Comparison of ENCODE assay signal across 8 mouse cellular contexts in genomic region chr1:52952143-52952542, GRCm38 (mm10).
DNase-seq lines count a peak whose midpoint lies in the region; ATAC-seq and TF ChIP-seq lines count a peak whose summit lies in the region.

No protein-coding gene starts in this region.

- peak; percentile 31 for ATAC-seq in neural tube, embryonic 12.5 days (ENCODE audit: low FRiP score, low read depth)

- H3K27me3 ChIP-seq in forebrain, embryonic 10.5 days (ENCODE audit: poor library complexity, severe bottlenecking): peaks cover 38% of the 10 kb centered on the region
- no peaks in the 10 kb centered on the region for H3K27me3 ChIP-seq in neural tube, embryonic 12.5 days (replicated peaks)

- no peak for TF ChIP-seq POLR2A in bone marrow macrophage, adult 2 months (IDR thresholded peaks at IDR 0.05; ENCODE audit: borderline replicate concordance, low read depth, low read length)

- H3K36me3 ChIP-seq in forebrain, embryonic 10.5 days (replicated peaks): no peaks in the 10 kb centered on the region
- no peaks in the 10 kb centered on the region for H3K36me3 ChIP-seq in neural tube, embryonic 12.5 days

- DNase-seq in left cerebral cortex, postnatal 14 days (ENCODE audit: low spot score in 2 of 2): peak; percentile 34 to 54
- no peak for DNase-seq in left cerebral cortex, adult 8-10 months (ENCODE audit: low spot score in 2 of 2)
- no peak for DNase-seq in forebrain, embryonic 10.5 days (ENCODE audit: extremely low spot score, low spot score)
- peak; percentile 26 to 35 for DNase-seq in layer of hippocampus, postnatal 10 days (ENCODE audit: low spot score in 2 of 2)
- no peak for DNase-seq in urinary bladder, postnatal 36 days (ENCODE audit: low spot score in 2 of 2)
- DNase-seq in gastrocnemius, postnatal 36 days: no peak

- peaks cover 10% of the 10 kb centered on the region for H3K4me1 ChIP-seq in bone marrow macrophage, adult 2 months (ENCODE audit: control insufficient read depth, insufficient read depth, low read length)
- H3K4me1 ChIP-seq in forebrain, embryonic 10.5 days: peaks cover 20% of the 10 kb centered on the region
- peaks cover 18% of the 10 kb centered on the region for H3K4me1 ChIP-seq in neural tube, embryonic 12.5 days

- TF ChIP-seq CTCF in bone marrow macrophage, adult 2 months (IDR thresholded peaks at IDR 0.05; ENCODE audit: low read depth, low read length): no peak

- H3K9ac ChIP-seq in neural tube, embryonic 12.5 days: peak overlapping the region; percentile 56; the same call in 1 of the 2 replicates

- no peak overlapping the region for H3K27ac ChIP-seq in bone marrow macrophage, adult 2 months (ENCODE audit: insufficient read depth, low read depth, low read length)
- no peak overlapping the region; the same call in 1 of the 2 replicates for H3K27ac ChIP-seq in forebrain, embryonic 10.5 days
- H3K27ac ChIP-seq in neural tube, embryonic 12.5 days: no peak overlapping the region

- H3K4me2 ChIP-seq in neural tube, embryonic 12.5 days (replicated peaks): peak overlapping the region; percentile 98

- 10% methylated on average over 5 of the region's 5 CpGs for WGBS in forebrain, embryonic 10.5 days
- WGBS in neural tube, embryonic 12.5 days: 2% methylated on average over 5 of the region's 5 CpGs

- H3K4me3 ChIP-seq in bone marrow macrophage, adult 2 months (ENCODE audit: insufficient read depth, low read length): peak overlapping the region; percentile 40
- peak overlapping the region; percentile 71 for H3K4me3 ChIP-seq in forebrain, embryonic 10.5 days
- peak overlapping the region; percentile 57 for H3K4me3 ChIP-seq in neural tube, embryonic 12.5 days

- no peaks in the 10 kb centered on the region for H3K9me3 ChIP-seq in forebrain, embryonic 10.5 days
- no peaks in the 10 kb centered on the region for H3K9me3 ChIP-seq in neural tube, embryonic 12.5 days

- intact Hi-C loops in left cerebral cortex, postnatal 14 days (cut with DNase I): loop anchor here (10.0 kb wide), 3 partner anchors 83 to 323 kb away; no protein-coding TSS in a partner anchor
- intact Hi-C loops in gastrocnemius, postnatal 36 days (cut with DNase I): no loop called here

Comparison
In these comparisons a context has a peak if more than half of its experiments do, and no peak if none do; other contexts are left out.
1. DNase-seq: peak in left cerebral cortex, postnatal 14 days (2 of 2) and layer of hippocampus, postnatal 10 days (2 of 2); none in left cerebral cortex, adult 8-10 months (0 of 2), forebrain, embryonic 10.5 days (single experiment), urinary bladder, postnatal 36 days (0 of 2) and gastrocnemius, postnatal 36 days (0 of 2).
2. Peak in every context shown above with its lines, with median percentiles within 50 percentile points of each other: H3K4me3 ChIP-seq.